Mouse (Mus musculus): ENCODE data around the gene Fgfr3.

DNA sequence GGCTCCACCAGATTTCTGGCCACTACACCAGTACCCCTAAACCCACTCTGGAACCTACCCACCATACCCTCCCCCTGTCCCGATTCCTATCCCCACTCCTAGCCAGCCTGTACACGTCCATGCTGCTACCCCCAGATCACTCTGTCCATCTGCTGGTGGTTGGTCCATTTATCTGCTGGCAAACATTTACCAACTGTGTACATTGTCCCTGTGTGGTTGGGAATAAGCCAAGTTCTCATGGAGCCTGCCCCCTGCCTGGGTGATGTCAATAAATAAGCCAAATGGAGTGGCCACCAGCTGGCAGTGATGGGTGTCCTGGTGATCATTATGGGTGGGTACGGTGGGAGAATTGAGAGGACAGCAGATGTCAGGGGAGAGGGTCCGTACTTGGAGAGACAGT is 34.3 kb upstream of the Fgfr3 start:
- no peak for TF ChIP-seq CTCF (IDR thresholded peaks at IDR 0.05; ENCODE audit: extremely low read depth, insufficient read depth, low read length)
- no peak for TF ChIP-seq POLR2A (IDR thresholded peaks at IDR 0.05; ENCODE audit: extremely low read depth, insufficient read depth, low read length)
